Mouse (Mus musculus): ENCODE results near the gene Unk.

GRCm38 (mm10) chr11:116019360-116019791 lies 10.7 kb upstream of the Unk start:
- TF ChIP-seq CTCF (conservative IDR thresholded peaks at IDR 0.05; ENCODE audit: low read length): no peak
- no peak for TF ChIP-seq NANOG (IDR thresholded peaks at IDR 0.05; ENCODE audit: borderline replicate concordance, low read length)

Data from E14TG2a.4 (cell line).